Mouse (Mus musculus) MEL (cell line): ENCODE results near the gene Hnrnpl. TPM values are rescaled to one million over a fixed set of nuclear protein-coding genes. Genes with fewer than 3 reads are reported as not detected.

ENCODE experiments used
- DNase-seq: peaks from one replicate; pipeline ENCODE4 v3.0.0; 2011; ENCODE audit warnings: low read depth, low spot score
- H3K27ac ChIP-seq: 2 replicates; pipeline ENCODE4 v1.5.1; 2012; ENCODE audit warnings: low read depth, mild to moderate bottlenecking, control low read depth, low read length, moderate library complexity; ENCODE audit not compliant: control insufficient read depth
- H3K27me3 ChIP-seq, 2 experiments: fragments of 150-350 bp in 1 of 2; sonication (generic) in 1 of 2; 2 replicates each; pipeline ENCODE4 v1.6.1; 2012; ENCODE audit warnings: low read length in 2 of 2, mild to moderate bottlenecking in 2 of 2, improper control_type of control experiment in 1 of 2, moderate library complexity in 1 of 2; ENCODE audit not compliant: insufficient read depth in 2 of 2, control insufficient read depth in 1 of 2
- H3K36me3 ChIP-seq, 2 experiments: 2 replicates each; pipeline ENCODE4 v1.6.1; 2012 to 2014; ENCODE audit warnings: low read length in 2 of 2, improper control_type of control experiment in 1 of 2, inconsistent platforms in 1 of 2, mild to moderate bottlenecking in 1 of 2; ENCODE audit not compliant: insufficient read depth in 2 of 2, control insufficient read depth in 1 of 2
- H3K4me1 ChIP-seq, 2 experiments: fragments of 150-350 bp in 1 of 2; sonication (generic) in 1 of 2; 2 replicates each; pipeline ENCODE4 v1.6.1; 2012; ENCODE audit warnings: low read length in 2 of 2, improper control_type of control experiment in 1 of 2, mild to moderate bottlenecking in 1 of 2; ENCODE audit not compliant: insufficient read depth in 2 of 2, control insufficient read depth in 1 of 2
- H3K4me3 ChIP-seq, 2 experiments: fragments of 150-350 bp in 1 of 2; sonication (generic) in 1 of 2; 2 replicates each; pipeline ENCODE4 v1.5.1; 2012; ENCODE audit warnings: low read depth in 2 of 2, low read length in 2 of 2, mild to moderate bottlenecking in 2 of 2, moderate library complexity in 2 of 2, control low read depth in 1 of 2, improper control_type of control experiment in 1 of 2; ENCODE audit not compliant: control insufficient read depth in 1 of 2, insufficient read depth in 1 of 2
- H3K79me2 ChIP-seq: 2 replicates; pipeline ENCODE4 v1.6.1; 2012; ENCODE audit warnings: mild to moderate bottlenecking, low read length, moderate library complexity; ENCODE audit not compliant: control insufficient read depth, poor library complexity, insufficient read depth
- H3K9ac ChIP-seq: 2 replicates; pipeline ENCODE4 v1.6.1; 2012; ENCODE audit warnings: low read depth, mild to moderate bottlenecking, control low read depth, low read length, moderate library complexity; ENCODE audit not compliant: control insufficient read depth, poor library complexity, severe bottlenecking
- H3K9me3 ChIP-seq: fragments of 150-350 bp; sonication (generic); replicated peaks from 2 replicates; pipeline ENCODE4 v1.6.1; 2012; ENCODE audit warnings: mild to moderate bottlenecking, low read length, improper control_type of control experiment, moderate library complexity; ENCODE audit not compliant: insufficient read depth
- BHLHE40 ChIP-seq: IDR thresholded peaks from 2 replicates; pipeline ENCODE4 v1.6.1; 2012; ENCODE audit warnings: low read depth, mild to moderate bottlenecking, inconsistent platforms, low read length, improper control_type of control experiment, borderline replicate concordance
- E2F4 ChIP-seq: IDR thresholded peaks from 2 replicates; pipeline ENCODE4 v1.6.1; 2011; ENCODE audit warnings: low read depth, low read length, improper control_type of control experiment, borderline replicate concordance
- ELF1 ChIP-seq: IDR thresholded peaks from 2 replicates; pipeline ENCODE4 v1.6.1; 2014; ENCODE audit warnings: low read depth, mild to moderate bottlenecking, inconsistent platforms, low read length, improper control_type of control experiment, moderate library complexity
- EP300 ChIP-seq, 2 experiments: IDR thresholded peaks; 2 replicates each; pipeline ENCODE4 v1.6.1; 2011; ENCODE audit warnings: improper control_type of control experiment in 2 of 2, low read length in 2 of 2, low read depth in 1 of 2, mild to moderate bottlenecking in 1 of 2
- GATA1 ChIP-seq: IDR thresholded peaks from 2 replicates; pipeline ENCODE4 v1.6.1; 2011; ENCODE audit warnings: low read depth, low read length, improper control_type of control experiment
- HCFC1 ChIP-seq: IDR thresholded peaks from 2 replicates; pipeline ENCODE4 v1.6.1; 2012; ENCODE audit warnings: low read depth, mild to moderate bottlenecking, inconsistent platforms, low read length, improper control_type of control experiment, moderate library complexity
- JUND ChIP-seq: IDR thresholded peaks from 2 replicates; pipeline ENCODE4 v1.6.1; 2011; ENCODE audit warnings: low read depth, mild to moderate bottlenecking, improper control_type of control experiment, low read length
- KAT2A ChIP-seq: conservative IDR thresholded peaks from 2 replicates; pipeline ENCODE4 v1.6.1; 2012; ENCODE audit warnings: low read depth, low read length, improper control_type of control experiment, inconsistent platforms
- MAFK ChIP-seq: IDR thresholded peaks from 2 replicates; pipeline ENCODE4 v1.6.1; 2011; ENCODE audit warnings: low read depth, mild to moderate bottlenecking, low read length, improper control_type of control experiment, borderline replicate concordance
- MAX ChIP-seq: IDR thresholded peaks from 2 replicates; pipeline ENCODE4 v1.6.1; 2011; ENCODE audit warnings: low read length, improper control_type of control experiment
- MEF2A ChIP-seq: IDR thresholded peaks from 2 replicates; pipeline ENCODE4 v1.6.1; 2014; ENCODE audit warnings: low read depth, mild to moderate bottlenecking, inconsistent platforms, low read length, improper control_type of control experiment; ENCODE audit not compliant: poor library complexity, insufficient replicate concordance, severe bottlenecking; ENCODE audit errors: extremely low read depth
- POLR2A ChIP-seq, 2 experiments: IDR thresholded peaks; 2 replicates each; pipeline ENCODE4 v1.6.1; 2011 to 2012; ENCODE audit warnings: low read length in 2 of 2, mild to moderate bottlenecking in 2 of 2, control low read depth in 1 of 2, improper control_type of control experiment in 1 of 2, low read depth in 1 of 2, moderate library complexity in 1 of 2; ENCODE audit not compliant: control insufficient read depth in 1 of 2, insufficient read depth in 1 of 2, poor library complexity in 1 of 2
- POLR2AphosphoS2 ChIP-seq: IDR thresholded peaks from 2 replicates; pipeline ENCODE4 v1.6.1; 2011; ENCODE audit warnings: low read length, improper control_type of control experiment
- POLR2AphosphoS5 ChIP-seq: IDR thresholded peaks from 2 replicates; pipeline ENCODE4 v1.6.1; 2012; ENCODE audit warnings: low read depth, borderline replicate concordance, mild to moderate bottlenecking, inconsistent platforms, low read length, moderate library complexity, mixed read lengths
- TAL1 ChIP-seq: IDR thresholded peaks from 2 replicates; pipeline ENCODE4 v1.6.1; 2012; ENCODE audit warnings: mild to moderate bottlenecking, inconsistent platforms, low read length, moderate library complexity, mixed read lengths
- TBP ChIP-seq: IDR thresholded peaks from 2 replicates; pipeline ENCODE4 v1.8.0; 2011; ENCODE audit warnings: low read depth, low read length, improper control_type of control experiment
- TCF12 ChIP-seq: IDR thresholded peaks from 2 replicates; pipeline ENCODE4 v1.6.1; 2014; ENCODE audit warnings: low read depth, mild to moderate bottlenecking, inconsistent platforms, low read length, improper control_type of control experiment, moderate library complexity
- UBTF ChIP-seq: IDR thresholded peaks from 2 replicates; pipeline ENCODE4 v1.6.1; 2012; ENCODE audit warnings: low read depth, mild to moderate bottlenecking, inconsistent platforms, low read length, improper control_type of control experiment, moderate library complexity, borderline replicate concordance; ENCODE audit not compliant: insufficient read depth
- USF2 ChIP-seq, 2 experiments: IDR thresholded peaks; 2 replicates each; pipeline ENCODE4 v1.6.1; 2011 to 2012; ENCODE audit warnings: improper control_type of control experiment in 2 of 2, low read length in 2 of 2, borderline replicate concordance in 1 of 2, inconsistent platforms in 1 of 2, low read depth in 1 of 2, mild to moderate bottlenecking in 1 of 2; ENCODE audit not compliant: insufficient read depth in 1 of 2
- ZC3H11A ChIP-seq: IDR thresholded peaks from 2 replicates; pipeline ENCODE4 v1.6.1; 2012; ENCODE audit warnings: low read depth, mild to moderate bottlenecking, inconsistent platforms, low read length, improper control_type of control experiment
- ZKSCAN1 ChIP-seq: IDR thresholded peaks from 2 replicates; pipeline ENCODE4 v1.6.1; 2012; ENCODE audit warnings: low read depth, mild to moderate bottlenecking, inconsistent platforms, low read length, improper control_type of control experiment, moderate library complexity
- ZNF384 ChIP-seq: IDR thresholded peaks from 2 replicates; pipeline ENCODE4 v1.6.1; 2012; ENCODE audit warnings: low read depth, mild to moderate bottlenecking, inconsistent platforms, low read length, improper control_type of control experiment
- polyA plus RNA-seq, 2 experiments: library from polyadenylated mRNA; stranded (reverse) in 1 of 2; unstranded in 1 of 2; fragments of >175 nt in 1 of 2; fragments of >200 nt in 1 of 2; gene quantifications; 2 replicates each; pipeline versions ENCODE4 v1.2.1 to v1.2.4; 2012; ENCODE audit warnings: low replicate concordance in 2 of 2, low read depth in 1 of 2; ENCODE audit not compliant: insufficient read length in 2 of 2, insufficient read depth in 1 of 2, missing spikeins in 1 of 2
- total RNA-seq: library from RNA; depleted of rRNA; stranded (reverse); fragments of 300-350 nt; gene quantifications from 2 replicates; pipeline ENCODE4 v1.2.3, GENCODE M21; 2012

Hnrnpl gene
- total and polyA plus RNA-seq, 3 experiments: 246 to 1,095 (median 684) TPM

- TF ChIP-seq MEF2A: no peak
- TF ChIP-seq, all 39 proteins: peak for 0
These were observed 30.0 kb downstream of the Hnrnpl start (continued) for GRCm38 (mm10) chr7:28838331-28838730.

GRCm38 (mm10) chr7:28847273-28847672 lies 38.9 kb downstream of the Hnrnpl start:
- Histone ChIP-seq H3K27me3 (no peaks in the 10 kb centered on the region; a peak in 2 of 4 replicates), H3K36me3 (no peaks in the 10 kb centered on the region), H3K9ac (no peak overlapping the region), H3K79me2 (no peaks in the 10 kb centered on the region), H3K27ac (no peak overlapping the region), H3K4me3 (no peak overlapping the region), H3K4me1 (no peaks in the 10 kb centered on the region), H3K9me3 (no peaks in the 10 kb centered on the region)
- TF ChIP-seq BHLHE40: no peak
- TF ChIP-seq USF2 (IDR thresholded peaks at IDR 0.05; ENCODE audit: borderline replicate concordance in 1 of 2, insufficient read depth in 1 of 2, low read depth in 1 of 2, low read length in 2 of 2): no peak
- TF ChIP-seq UBTF: no peak
- TF ChIP-seq KAT2A: no peak
- TF ChIP-seq JUND: no peak
- TF ChIP-seq POLR2AphosphoS2: no peak
- TF ChIP-seq MAFK: no peak
- no peak for TF ChIP-seq ELF1
- TF ChIP-seq ZKSCAN1: no peak
- TF ChIP-seq MEF2A: no peak
- no peak for TF ChIP-seq TCF12
- TF ChIP-seq GATA1: no peak
- TF ChIP-seq HCFC1: no peak
- TF ChIP-seq ZC3H11A: no peak
- TF ChIP-seq MAX: no peak
- no peak for TF ChIP-seq POLR2AphosphoS5
- TF ChIP-seq EP300 (IDR thresholded peaks at IDR 0.05; ENCODE audit: low read depth in 1 of 2, low read length in 2 of 2): no peak
- no peak for DNase-seq

GRCm38 (mm10) chr7:28849700-28850236 lies 41.4 kb downstream of the Hnrnpl start:
- TF ChIP-seq TAL1: no peak
- TF ChIP-seq USF2 (IDR thresholded peaks at IDR 0.05; ENCODE audit: borderline replicate concordance in 1 of 2, insufficient read depth in 1 of 2, low read depth in 1 of 2, low read length in 2 of 2): no peak
- TF ChIP-seq POLR2A (IDR thresholded peaks at IDR 0.05; ENCODE audit: control insufficient read depth in 1 of 2, insufficient read depth in 1 of 2, low read depth in 1 of 2, low read length in 2 of 2, poor library complexity in 1 of 2): no peak
- no peak for TF ChIP-seq KAT2A
- TF ChIP-seq ELF1: no peak
- no peak for TF ChIP-seq E2F4
- no peak for TF ChIP-seq BHLHE40
- no peak for TF ChIP-seq ZNF384
- no peak for TF ChIP-seq TBP
- Histone ChIP-seq H3K4me3 (no peak overlapping the region), H3K9ac (no peak overlapping the region)

More at GRCm38 (mm10) chr7:28849700-28850236, 41.4 kb downstream of the Hnrnpl start:
- H3K36me3 ChIP-seq: no peaks in the 10 kb centered on the region
- H3K79me2 ChIP-seq: no peaks in the 10 kb centered on the region
- H3K9me3 ChIP-seq: no peaks in the 10 kb centered on the region
- no peak overlapping the region for H3K27ac ChIP-seq
- H3K4me1 ChIP-seq: no peaks in the 10 kb centered on the region
- no peak for DNase-seq
- H3K27me3 ChIP-seq: no peaks in the 10 kb centered on the region; a peak in 2 of 4 replicates
